Mouse (Mus musculus): ENCODE data around the gene Asb5.
A peak's percentile ranks its signal among the peaks of the same experiment; 100 is the strongest.
"Not testable (repeated sequence)": the region's sequence is repeated elsewhere in the genome, so short reads cannot be mapped to it uniquely, and the experiment has no call there.

Asb5 gene

DNA sequence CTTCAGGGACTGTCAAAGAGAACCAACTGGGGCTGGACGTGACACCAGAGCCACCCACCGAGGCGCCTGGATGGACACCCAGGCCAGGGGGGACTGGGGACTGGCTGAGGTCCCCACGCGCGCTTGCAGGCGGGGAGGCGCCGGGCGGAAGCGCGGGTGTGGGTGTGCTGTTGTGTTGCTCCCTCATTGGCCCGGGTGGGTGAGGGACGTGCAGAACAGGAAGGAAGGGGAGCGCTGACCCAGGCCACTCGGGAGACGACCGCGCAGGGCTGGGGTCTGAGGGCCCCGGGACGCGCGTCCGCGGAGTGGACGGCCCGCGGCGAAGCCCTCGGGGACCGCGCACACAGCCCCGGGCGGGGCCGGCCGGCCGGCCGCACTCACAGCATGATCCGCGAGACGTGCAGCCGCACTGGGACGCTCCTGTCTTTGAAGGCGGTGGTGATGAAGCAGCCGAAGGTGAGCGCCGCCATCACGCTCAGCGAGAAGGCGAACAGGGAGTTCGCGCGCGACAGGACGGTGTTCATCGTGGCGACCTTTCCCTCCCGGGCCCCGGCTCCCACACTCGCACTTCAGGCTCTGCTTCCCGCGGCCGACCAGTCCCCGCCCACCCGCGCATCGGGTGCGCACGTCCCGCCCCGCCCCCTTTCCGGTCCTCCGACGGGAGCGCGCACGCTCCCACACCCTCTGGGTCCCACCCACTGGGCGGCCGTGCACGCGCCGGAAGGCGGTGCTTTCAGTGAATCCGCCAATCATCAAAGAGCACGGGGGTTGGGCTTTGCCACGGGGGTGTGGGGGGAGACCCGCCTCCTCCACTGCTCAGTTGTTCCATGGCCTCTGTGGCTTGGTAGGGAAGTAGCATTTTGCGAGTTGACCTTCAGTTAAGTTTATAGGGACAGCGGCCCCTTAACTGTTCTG, at the start of gene Asb5, which contains the start of gene Spcs3:
Asb5 (plus strand) TSS at position 199 of the 915 bp plus-strand sequence.
Spcs3 (minus strand) TSS at position 617 of the 915 bp plus-strand sequence.
- peak; percentile 96 for DNase-seq (ENCODE audit: low read depth, low spot score)

DNA sequence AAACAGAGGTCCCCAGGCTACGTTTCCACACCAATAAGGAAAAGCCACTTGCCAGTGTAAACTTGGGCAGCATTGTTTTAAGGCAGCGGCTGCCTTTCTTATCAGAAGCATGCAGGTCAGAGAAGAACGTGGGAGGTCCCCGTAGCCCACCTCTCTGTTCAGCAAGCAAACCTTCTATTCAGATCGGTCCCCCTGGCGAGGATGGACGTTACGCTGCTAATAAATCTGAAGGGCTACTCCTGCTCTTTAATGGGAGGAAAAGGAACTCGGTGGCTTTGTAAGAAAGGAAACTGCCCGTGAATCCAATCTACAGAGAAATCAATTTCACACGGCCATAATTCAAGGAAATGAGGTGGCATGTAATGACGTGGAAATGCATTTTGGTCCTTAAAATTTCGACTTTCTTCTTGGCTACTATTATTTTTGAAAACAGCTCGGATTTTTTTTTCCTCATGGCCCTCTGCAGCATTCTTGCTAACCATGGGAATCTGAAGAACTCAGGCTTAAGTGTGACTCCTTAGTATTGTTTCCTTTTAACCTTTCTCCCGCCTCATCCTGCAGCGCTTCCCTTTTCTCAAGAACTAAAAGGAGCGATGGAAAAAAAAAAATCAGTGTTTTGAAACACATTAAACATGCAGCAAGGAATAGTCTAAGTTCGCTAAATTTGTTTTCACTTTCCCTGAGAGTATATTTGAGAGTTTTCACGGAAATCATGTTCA, 42.7 kb upstream of the Asb5 start:
- no peak for DNase-seq (ENCODE audit: low read depth, low spot score)

DNA sequence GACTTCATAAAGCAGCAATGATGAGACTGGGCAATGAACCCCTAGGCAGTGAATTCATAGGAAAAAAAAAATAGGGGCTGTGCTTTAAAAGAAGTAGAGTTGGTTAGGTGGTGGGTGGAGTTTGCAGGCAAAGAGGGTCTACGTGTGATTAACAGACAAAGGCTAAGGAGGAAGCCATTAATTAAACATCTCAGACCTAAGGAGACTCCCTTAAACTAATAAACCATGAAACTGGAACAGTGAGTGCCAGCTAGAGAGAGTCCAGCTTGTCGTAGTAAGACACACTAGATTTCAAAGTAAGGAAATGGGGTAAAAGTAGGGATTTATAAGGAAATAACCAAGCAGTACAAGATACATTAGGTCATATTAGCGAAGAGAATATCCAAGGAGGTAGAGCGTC, 40.9 kb upstream of the Asb5 start:
- DNase-seq (ENCODE audit: low read depth, low spot score): no peak

DNA sequence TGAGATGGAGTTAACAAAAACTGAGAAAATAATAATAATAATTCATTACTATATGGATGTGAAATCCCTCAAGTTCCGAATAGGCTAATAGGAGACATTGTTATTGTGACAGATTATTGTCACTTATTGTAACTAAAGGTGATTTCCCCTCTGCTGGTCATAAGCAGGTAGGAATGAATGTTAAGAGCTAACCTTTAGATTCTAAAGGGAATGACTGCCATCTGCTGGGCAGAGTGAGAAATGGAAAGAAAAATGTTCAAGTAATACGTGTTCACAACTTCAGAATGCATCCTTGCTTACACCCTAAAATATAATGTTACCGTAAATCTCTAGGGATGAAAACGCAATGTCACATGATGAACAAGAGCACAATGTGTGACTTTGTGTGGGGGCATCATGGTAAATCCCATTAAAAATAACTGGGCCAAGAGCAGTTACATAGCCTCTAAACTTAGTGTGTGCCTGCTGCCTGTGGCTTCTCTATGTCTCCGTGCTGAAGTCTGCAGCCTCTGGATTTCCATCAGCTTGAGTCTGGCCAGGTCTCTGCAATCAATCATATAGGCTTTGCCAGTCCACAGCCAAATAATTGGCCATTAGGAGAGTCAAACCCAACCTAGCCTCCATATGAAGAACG, 38.2 kb upstream of the Asb5 start:
- DNase-seq (ENCODE audit: low read depth, low spot score): peak; percentile 46

DNA sequence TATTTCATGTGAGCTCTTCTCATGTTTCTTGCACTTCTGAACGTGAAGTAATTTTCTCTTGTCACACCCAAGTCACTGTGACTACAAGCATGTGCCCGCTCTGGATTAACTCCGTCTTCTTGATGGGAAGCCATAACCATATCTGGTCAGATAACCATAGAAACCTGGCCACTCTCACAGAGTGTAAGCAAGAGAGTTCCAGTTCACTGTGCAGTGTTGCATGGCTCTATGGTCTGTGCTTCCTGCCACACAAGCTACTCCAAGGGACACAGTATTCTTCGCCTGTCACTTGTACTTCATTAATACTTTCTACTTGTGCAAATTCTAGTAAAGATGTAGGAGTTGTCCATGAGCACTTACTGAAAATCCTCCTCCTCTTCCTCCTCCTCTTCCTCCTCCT, 37.4 kb upstream of the Asb5 start:
- no peak for DNase-seq (ENCODE audit: low read depth, low spot score)

DNA sequence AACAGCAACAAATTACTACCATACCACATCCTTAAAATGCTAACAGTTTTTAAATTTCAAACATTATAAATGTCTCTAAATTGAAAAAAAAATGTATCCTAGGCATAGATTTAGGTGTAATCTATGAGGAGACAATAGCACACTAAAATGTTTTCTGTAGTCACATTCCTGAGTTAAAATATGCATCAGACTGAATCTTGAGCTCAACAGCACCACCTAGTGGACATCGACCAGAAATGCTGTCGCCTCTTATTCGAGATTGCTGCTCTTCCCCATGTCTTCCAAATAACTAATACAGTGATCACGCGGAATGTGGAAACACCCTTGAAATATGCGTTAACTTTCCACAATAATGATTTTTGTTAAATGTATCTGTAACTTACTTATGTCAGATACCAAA, 36.3 kb upstream of the Asb5 start:
- DNase-seq (ENCODE audit: low read depth, low spot score): peak; percentile 46

DNA sequence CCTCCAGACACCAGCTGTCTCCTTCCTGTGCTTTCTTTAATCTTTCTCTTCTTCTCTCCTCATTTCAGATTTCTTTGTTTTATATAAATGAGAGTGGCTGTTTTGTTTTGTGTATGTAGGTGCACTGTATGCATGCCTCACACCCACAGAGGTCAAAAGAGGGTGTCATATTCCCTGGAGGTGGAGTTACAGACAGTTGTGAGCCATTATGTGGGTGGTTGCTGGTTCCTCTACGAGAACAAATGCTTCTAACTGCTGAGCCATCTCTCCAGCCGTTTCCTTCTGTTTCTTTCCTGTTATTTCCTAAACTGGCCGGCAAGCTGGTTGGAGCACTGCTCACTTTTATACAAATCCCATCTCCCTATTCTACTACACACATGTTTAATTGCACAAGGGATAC, 35.5 kb upstream of the Asb5 start:
- DNase-seq (ENCODE audit: low read depth, low spot score): no peak

DNA sequence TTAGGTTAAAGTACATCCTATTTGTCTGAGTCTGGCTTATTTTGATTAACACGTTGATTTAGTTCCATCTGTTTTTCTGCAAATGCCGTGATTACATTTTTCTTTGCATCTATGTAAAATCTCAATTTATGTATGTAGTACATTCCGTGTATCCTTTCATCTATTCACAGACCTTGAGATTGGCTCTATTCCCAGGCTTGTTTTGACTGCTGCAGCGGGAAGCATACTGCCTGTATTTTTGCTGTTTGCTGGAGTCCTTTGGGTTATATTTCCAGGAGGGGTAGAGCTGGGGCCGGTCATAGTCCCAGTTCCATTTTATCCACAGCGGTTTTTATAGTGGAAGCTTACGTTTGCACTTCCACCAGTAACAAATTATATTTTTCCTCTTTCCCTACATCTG, 26.3 kb upstream of the Asb5 start:
- no peak for DNase-seq (ENCODE audit: low read depth, low spot score)

DNA sequence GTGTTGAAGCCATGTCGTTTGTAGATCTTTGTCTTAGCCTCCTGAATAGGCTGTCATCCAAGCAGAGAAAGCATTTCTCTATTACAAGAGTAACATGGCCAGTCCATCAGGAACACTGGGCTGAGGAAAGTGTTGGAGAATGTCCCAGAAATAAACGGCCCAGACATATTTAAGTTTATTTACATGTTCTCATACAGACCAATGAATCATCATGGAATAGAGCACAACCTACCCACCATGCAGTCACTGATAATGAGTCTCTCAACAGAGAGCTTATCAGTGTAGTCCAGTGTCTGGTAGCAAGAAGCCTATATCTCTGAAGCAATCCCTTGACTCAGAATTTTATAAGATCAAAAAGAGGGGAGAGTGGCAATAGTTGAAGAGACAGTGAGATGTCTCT, 24.3 kb upstream of the Asb5 start:
- DNase-seq (ENCODE audit: low read depth, low spot score): no peak

DNA sequence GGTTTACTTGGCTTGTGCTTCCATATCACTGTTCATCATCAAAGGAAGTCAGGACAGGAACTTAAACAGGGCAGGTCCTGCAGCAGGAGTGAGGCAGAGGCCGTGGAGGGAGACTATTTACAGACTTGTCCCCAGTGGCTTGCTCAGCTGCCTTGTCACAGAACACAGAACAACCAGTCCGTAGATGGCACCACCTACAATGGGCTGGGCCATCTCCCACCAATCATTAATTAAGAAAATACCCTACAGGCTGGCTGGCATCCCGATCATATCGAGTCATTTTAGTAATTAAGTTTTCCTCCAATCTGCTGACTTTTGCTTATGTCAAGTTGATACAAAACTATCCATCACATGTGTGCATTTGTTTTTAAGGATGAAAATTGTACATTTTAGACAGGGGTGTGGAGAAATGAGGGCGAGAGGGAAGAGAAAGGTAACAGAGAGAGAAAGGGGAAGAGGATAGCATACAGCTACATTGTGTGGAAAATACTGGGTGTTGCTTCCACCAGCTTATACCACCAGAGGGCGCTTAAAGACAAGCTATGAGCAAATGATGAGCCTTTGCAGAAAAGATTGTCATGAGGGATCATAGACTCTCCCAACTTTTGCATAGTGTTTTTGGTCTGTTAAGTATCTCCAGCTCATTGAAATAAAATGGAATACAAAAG, 21.8 kb upstream of the Asb5 start:
- peak; percentile 66 for DNase-seq (ENCODE audit: low read depth, low spot score)

DNA sequence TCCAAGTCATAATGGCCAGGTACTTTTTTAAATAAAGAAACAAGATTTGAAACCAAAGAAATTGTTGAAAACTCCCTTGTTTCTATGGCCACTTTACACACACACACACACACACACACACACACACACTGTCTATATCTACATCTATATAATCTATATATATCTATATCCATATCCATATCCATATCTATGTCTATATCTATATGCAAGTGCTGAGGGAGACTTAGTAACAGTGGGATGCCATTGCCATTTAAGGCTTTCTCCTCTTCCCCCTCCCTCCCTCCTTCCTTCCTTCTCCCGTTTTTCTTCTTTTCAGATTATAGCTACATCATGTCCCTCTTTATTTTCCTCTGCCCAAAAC, 21.3 kb upstream of the Asb5 start:
- no peak for DNase-seq (ENCODE audit: low read depth, low spot score)

DNA sequence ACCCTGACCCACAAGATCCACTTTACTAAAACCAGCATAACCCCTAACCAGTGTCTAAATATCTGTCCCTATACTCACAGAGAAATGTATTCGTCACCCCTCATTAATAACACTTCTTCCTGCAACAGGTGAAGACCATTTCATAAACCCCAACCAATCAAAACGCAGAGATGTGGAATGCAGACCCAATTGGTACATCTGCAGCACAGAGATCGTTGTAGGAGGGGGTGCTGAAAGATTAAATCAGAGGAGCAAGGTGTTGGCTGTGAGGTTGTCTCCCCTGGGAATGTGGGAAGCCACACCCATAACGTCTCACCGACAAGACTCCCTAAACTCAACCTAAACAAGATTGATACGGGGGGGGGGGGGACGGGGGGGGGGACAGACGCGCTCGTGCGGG, 20.6 kb upstream of the Asb5 start:
- DNase-seq (ENCODE audit: low read depth, low spot score): no peak

DNA sequence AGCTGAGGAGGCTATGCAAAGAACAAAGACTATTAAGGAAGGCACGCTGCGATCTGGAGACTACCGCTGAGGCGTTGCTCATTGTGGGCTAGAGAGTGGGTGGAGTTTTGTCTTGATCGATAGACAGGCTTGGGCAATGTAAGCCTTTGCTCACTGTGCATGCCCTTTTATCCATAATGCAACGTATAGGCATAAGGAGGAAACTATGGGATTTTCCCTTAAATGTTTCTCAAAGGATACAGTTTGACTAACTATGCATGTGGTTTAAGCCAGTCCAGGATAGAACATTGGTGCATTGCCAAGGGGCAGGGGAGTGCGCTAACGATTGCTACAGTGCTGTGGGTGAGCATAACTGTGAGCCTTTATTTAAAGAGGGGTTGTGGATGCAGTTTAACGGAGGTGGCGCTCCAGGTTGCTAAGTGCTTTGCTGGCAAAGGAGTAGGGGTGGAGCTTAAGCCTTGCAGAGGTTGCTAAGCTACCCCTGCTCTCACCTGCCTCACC, 20.1 kb upstream of the Asb5 start:
- DNase-seq (ENCODE audit: low read depth, low spot score): peak; percentile 30

DNA sequence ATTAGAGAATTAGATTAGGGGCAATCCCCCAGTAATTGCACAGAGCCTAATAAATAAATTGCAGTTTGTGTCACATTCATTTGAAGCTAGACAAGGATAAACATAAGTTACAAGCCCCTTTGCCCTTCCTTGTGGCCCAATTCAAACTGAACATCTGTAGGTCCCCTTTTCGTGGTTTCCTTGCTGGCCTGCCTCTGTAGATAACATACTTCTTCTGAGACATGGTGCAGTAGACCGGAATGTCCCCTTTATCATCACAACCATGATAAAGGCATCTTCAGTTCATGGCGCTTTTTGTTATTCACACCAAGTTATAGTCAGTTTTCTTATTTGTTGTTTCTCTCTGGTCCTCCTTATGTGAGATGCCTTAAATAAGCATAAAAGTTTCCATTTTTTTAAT, 17.6 kb upstream of the Asb5 start:
- no peak for DNase-seq (ENCODE audit: low read depth, low spot score)

DNA sequence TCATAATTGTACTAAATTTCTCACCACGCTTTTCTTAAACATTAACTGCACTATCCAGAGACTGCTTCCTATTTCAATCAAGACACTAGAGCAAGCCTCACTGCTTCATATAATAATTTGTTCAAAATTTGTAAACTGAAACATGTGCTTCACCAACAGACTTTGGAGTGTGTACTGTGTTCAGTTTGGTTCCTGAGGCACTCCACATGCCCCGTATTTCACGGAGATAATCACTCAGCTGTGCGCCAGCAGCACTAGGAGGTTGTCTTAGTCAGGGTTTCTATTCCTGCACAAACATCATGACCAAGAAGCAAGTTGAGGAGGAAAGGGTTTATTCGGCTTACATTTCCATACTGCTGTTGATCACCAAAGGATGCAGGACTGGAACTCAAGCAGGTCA, 17.2 kb upstream of the Asb5 start:
- not testable (repeated sequence) for DNase-seq (ENCODE audit: low read depth, low spot score)

DNA sequence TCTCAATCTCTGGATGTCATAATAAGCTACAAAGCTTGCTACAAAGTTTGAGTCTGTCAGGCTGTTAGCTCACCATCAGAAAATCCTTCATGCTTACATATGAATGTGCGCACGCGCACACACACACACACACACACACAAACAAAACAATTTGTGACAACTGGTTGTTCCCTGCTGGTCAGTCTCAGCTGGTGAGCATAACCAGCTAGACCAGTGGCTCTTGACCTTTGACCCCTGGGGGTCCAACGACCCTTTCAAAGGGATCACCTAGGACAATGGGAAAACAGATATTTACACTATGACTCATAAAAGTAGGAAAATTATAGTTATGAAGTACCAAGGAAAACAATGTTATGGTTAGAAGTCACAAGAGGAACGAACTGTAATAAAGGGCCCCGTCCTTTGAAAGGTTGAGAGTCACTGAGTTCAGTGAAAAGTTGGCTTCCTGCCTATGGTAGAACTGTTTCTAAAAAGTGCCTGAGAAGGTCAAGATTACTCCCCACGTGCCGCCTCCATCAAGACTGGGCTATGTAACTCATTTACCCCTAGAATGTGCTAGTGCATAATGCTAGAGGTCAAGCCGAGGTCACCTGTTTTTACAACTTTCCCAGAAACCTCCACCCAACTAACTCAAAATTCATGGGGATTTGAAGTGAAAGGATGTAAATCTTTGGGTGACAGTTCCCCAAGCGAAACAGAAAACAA, 10.5 kb upstream of the Asb5 start:
- no peak for DNase-seq (ENCODE audit: low read depth, low spot score)

DNA sequence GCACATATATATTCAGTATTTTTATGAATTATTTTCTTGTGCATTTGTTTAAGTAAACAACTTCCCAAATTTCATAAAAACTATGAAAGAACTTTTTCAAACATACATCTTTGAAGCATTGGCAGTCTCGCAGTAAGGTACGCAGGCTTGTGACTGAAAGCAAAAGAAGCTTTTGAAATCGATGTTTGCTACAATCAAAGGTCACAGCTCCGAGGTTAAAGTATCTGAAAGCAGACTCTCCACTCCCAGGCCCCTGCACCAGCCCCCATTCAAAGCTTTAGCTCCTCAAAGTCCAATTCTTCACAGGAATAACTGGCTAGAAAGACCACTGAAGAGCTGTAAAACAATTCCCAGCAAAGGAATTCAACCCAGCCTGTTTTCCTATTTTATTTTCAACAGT, 8.9 kb upstream of the Asb5 start:
- no peak for DNase-seq (ENCODE audit: low read depth, low spot score)

DNA sequence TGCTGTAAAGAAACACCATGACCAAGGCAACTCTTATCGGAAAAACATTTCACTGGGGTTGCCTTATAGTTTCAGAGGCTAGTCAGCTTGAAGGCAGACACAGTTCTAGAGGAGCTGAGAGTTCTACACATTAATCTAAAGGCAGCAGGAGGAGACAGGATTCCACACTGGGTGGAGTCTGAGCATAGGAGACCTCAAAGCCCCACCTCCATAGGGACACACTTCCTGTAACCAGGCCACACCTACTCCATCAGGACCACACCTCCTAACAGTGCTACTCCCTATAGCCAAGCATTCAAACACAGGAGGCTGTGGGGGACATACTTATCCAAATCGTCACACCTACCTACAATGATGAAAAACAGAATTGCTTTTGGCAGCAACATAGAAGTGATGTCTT, 3.8 kb upstream of the Asb5 start:
- DNase-seq (ENCODE audit: low read depth, low spot score): no peak

DNA sequence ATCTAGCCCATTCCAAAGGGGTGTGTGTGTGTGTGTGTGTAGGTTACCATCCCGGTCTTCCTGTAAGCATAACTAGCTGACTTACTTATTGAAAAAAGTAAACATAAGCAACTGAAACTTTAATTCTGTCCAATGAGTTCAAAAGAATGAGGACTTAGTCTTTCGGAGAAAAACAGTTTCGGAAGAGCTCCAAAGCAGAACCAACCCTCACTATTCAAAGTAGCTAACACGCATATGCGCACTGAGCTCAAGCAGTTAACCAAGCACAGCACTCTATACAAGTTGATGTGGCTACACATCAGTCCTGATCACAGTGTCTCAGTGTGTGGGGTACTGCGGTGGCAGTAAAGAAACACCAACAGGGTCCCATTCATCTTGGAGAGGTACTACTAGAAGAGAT, 2.7 kb upstream of the Asb5 start:
- DNase-seq (ENCODE audit: low read depth, low spot score): no peak

DNA sequence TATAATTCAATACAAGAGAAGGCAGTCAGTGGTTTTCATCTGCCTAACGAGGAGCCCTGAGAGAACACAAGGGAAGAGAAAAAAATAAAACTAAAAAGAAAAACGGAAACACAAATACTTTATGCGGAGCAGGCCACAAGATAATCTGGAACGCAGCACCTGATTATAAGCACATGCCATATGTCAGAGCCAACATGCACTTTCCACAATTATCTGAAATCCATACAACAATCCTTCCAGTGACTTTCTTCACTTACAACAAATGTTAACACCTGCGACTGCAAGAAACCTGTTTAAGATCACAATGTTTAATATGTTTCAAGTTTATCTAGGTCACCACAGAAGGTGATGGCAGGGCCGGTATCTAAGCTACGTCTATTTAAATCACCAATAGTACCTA, 809 bp upstream of the Asb5 start:
- no peak for DNase-seq (ENCODE audit: low read depth, low spot score)

DNA sequence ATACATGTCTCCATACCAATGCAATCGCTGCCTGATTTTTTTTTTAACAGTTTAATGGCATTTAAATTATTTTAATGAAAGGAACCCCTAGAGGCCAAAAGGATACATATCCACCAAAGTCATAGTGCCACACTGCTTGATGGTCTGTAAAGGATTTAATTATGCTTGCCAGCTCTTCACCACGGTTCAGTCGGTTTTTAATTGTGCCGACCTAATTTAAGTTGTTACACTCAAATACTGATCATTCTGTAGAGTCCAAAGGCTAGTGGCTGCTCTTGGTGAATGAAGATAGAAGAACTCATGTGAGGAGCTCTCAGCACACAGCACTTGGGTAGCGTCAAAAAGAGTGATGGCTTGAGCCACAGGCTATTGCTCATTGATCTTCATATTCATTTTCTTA, 5.8 kb downstream of the Asb5 start:
- no peak for DNase-seq (ENCODE audit: low read depth, low spot score)

Measured in CD4-positive helper T cell, adult 2 months (primary cell).